8 mouse cellular contexts compared by ENCODE assay signal in genomic region chr2:119040882-119041281, GRCm38 (mm10). TPM values are rescaled to one million over a fixed set of nuclear protein-coding genes. Genes with fewer than 3 reads are reported as not detected.
A peak's percentile ranks its signal among the peaks of the same experiment; 100 is the strongest.
DNase-seq lines count a peak whose midpoint lies in the region; ATAC-seq and TF ChIP-seq lines count a peak whose summit lies in the region.

No protein-coding gene starts in this region.

- TF ChIP-seq CTCF in lung, postnatal 0 days (IDR thresholded peaks at IDR 0.05) = peak; percentile 66

- ATAC-seq in lung, postnatal 0 days = no peak

- H3K9ac ChIP-seq in lung, postnatal 0 days (replicated peaks; ENCODE audit: low read depth) = no peak overlapping the region

- H3K27me3 ChIP-seq in lung, postnatal 0 days (replicated peaks; ENCODE audit: insufficient read depth, low read length) = no peaks in the 10 kb centered on the region

- intact Hi-C loops in heart, postnatal 25 days (cut with DNase I) = loop anchor here (1.0 kb wide), 1 partner anchor 148 kb away; no protein-coding TSS in a partner anchor

- no peak for TF ChIP-seq EP300 in lung, postnatal 0 days (IDR thresholded peaks at IDR 0.05)

- no peak overlapping the region for H3K4me2 ChIP-seq in lung, postnatal 0 days (replicated peaks; ENCODE audit: low read depth, low read length)

- H3K36me3 ChIP-seq in lung, postnatal 0 days (ENCODE audit: insufficient read depth, low read length) = peaks cover 16% of the 10 kb centered on the region; the same call in 1 of the 2 replicates

- peak; percentile 35 for DNase-seq in heart, adult 11 months
- DNase-seq in heart, postnatal 25 days (ENCODE audit: low spot score) = no peak
- peak; percentile 73 for DNase-seq in lung, postnatal 0 days (ENCODE audit: low spot score)
- DNase-seq in lung, adult 18-20 months = no peak
- DNase-seq in ZHBTc4 (ENCODE audit: low read depth, low spot score) = peak; percentile 35
- DNase-seq in lung, postnatal 36 days = peak; percentile 60
- no peak for DNase-seq in cerebellum, adult 8-10 months
- DNase-seq in cerebellum, adult 18-20 months = no peak

- no peak overlapping the region for H3K27ac ChIP-seq in lung, postnatal 0 days (ENCODE audit: low read length)

- H3K9me3 ChIP-seq in lung, postnatal 0 days (ENCODE audit: low read length) = no peaks in the 10 kb centered on the region

- WGBS in lung, postnatal 0 days = 43% methylated on average over 4 of the region's 4 CpGs

- H3K4me3 ChIP-seq in lung, postnatal 0 days (ENCODE audit: low read depth, low read length) = no peak overlapping the region

- H3K4me1 ChIP-seq in lung, postnatal 0 days (ENCODE audit: insufficient read depth, low read depth, low read length) = no peaks in the 10 kb centered on the region

RNA-seq across cellular contexts. Expression of gene Knl1, which starts 6.0 kb away (rescaled TPM):
- under 1 TPM; 0.34 to 0.75 TPM for total RNA-seq in heart, postnatal 25 days (2021)
- 3.0 and 4.4 TPM in 2 replicates for polyA plus RNA-seq in lung, postnatal 0 days (2015; fragmentation: Nextera tagmentation; extraction: Ambion mirVana)

RNA-seq across cellular contexts. Expression of gene Rpusd2, which starts 6.3 kb away (rescaled TPM):
- total RNA-seq in heart, postnatal 25 days (2021) = 1 to 10 TPM; 4.2 to 4.8 TPM
- 1.1 and 1.3 TPM in 2 replicates for polyA plus RNA-seq in lung, postnatal 0 days (2015; fragmentation: Nextera tagmentation; extraction: Ambion mirVana)

RNA-seq across cellular contexts. Expression of gene Ccdc32, which starts 11.7 kb away (rescaled TPM):
- 10 to 100 TPM; 10.0 to 13.0 TPM for total RNA-seq in heart, postnatal 25 days (2021)
- 23.2 and 25.3 TPM in 2 replicates for polyA plus RNA-seq in lung, postnatal 0 days (2015; fragmentation: Nextera tagmentation; extraction: Ambion mirVana)

Comparison
In these comparisons a context has a peak if more than half of its experiments do, and no peak if none do; other contexts are left out.
1. DNase-seq: peak in heart, adult 11 months (single experiment), lung, postnatal 0 days (single experiment), ZHBTc4 (single experiment) and lung, postnatal 36 days (single experiment); none in heart, postnatal 25 days (single experiment), lung, adult 18-20 months (0 of 2), cerebellum, adult 8-10 months (single experiment) and cerebellum, adult 18-20 months (0 of 2).